Mouse (Mus musculus): ENCODE results near the gene Snrpn. TPM values are rescaled to one million over a fixed set of nuclear protein-coding genes. Genes with fewer than 3 reads are reported as not detected.

Snrpn gene
- polyA plus RNA-seq, 1 experiment from 2014 or later: not detected

GRCm38 (mm10) chr7:60003921-60004605, 136.0 kb downstream of the Snrpn start:
- Histone ChIP-seq H3K79me2 (ENCODE audit: inconsistent target) (no peaks in the 10 kb centered on the region), H3K27ac (no peak overlapping the region), H3K4me3 (ENCODE audit: inconsistent target) (no peak overlapping the region), H3K36me3 (ENCODE audit: inconsistent target) (no peaks in the 10 kb centered on the region)
- WGBS (ENCODE audit: missing documents): 49% methylated on average over 22 of the region's 22 CpGs

- 94% methylated on average over 12 of the region's 12 CpGs for WGBS (ENCODE audit: missing documents)
- Histone ChIP-seq H3K79me2 (ENCODE audit: inconsistent target) (no peaks in the 10 kb centered on the region), H3K36me3 (ENCODE audit: inconsistent target) (no peaks in the 10 kb centered on the region), H3K4me3 (ENCODE audit: inconsistent target) (no peak overlapping the region), H3K27ac (no peak overlapping the region)
Observed at GRCm38 (mm10) chr7:60003006-60003865, 136.8 kb downstream of the Snrpn start.

- no peak overlapping the region for H3K4me3 ChIP-seq (ENCODE audit: inconsistent target)
- no peaks in the 10 kb centered on the region for H3K79me2 ChIP-seq (ENCODE audit: inconsistent target)
- H3K27ac ChIP-seq: no peak overlapping the region
- 33% methylated on average over 1 of the region's 1 CpGs for WGBS (ENCODE audit: missing documents)
- H3K36me3 ChIP-seq (ENCODE audit: inconsistent target): no peaks in the 10 kb centered on the region; the same call in 1 of the 2 replicates
Observed at GRCm38 (mm10) chr7:59978646-59979045, 161.4 kb downstream of the Snrpn start.

Other genes with a start within 250 kb of the Snrpn start
- not detected in 3 replicates for gene Snurf, start 135.2 kb downstream of the Snrpn start, polyA plus RNA-seq (2018)
- not detected in 3 replicates for gene Gm38393, start 135.2 kb downstream of the Snrpn start, polyA plus RNA-seq (2018)

All from macrophage (primary cell).